Mouse (Mus musculus) ES-Bruce4 (cell line): ENCODE data around the gene Lemd1. TPM values are rescaled to one million over a fixed set of nuclear protein-coding genes. Genes with fewer than 3 reads are reported as not detected.
"Not testable (repeated sequence)": the region's sequence is repeated elsewhere in the genome, so short reads cannot be mapped to it uniquely, and the experiment has no call there.

ENCODE experiments used
- H3K27ac ChIP-seq: 2 replicates; pipeline ENCODE4 v1.5.1; 2012; ENCODE audit warnings: low read length, inconsistent platforms; ENCODE audit not compliant: insufficient read depth
- H3K27me3 ChIP-seq: 2 replicates; pipeline ENCODE4 v1.6.1; 2012; ENCODE audit warnings: mild to moderate bottlenecking, low read length, inconsistent platforms; ENCODE audit not compliant: control insufficient read depth, poor library complexity, insufficient read depth, severe bottlenecking
- H3K36me3 ChIP-seq: 2 replicates; pipeline ENCODE4 v1.6.1; 2012; ENCODE audit warnings: inconsistent platforms, mild to moderate bottlenecking, low read length, moderate library complexity; ENCODE audit not compliant: control insufficient read depth, poor library complexity, insufficient read depth, severe bottlenecking
- H3K4me1 ChIP-seq: one replicate; pipeline ENCODE4 v1.8.1; 2011; ENCODE audit warnings: low read length; ENCODE audit not compliant: control insufficient read depth, insufficient read depth
- H3K4me3 ChIP-seq: 2 replicates; pipeline ENCODE4 v1.5.1; 2011; ENCODE audit warnings: low read depth, mild to moderate bottlenecking, low read length
- H3K9ac ChIP-seq: 2 replicates; pipeline ENCODE4 v1.6.1; 2012; ENCODE audit warnings: low read depth, mild to moderate bottlenecking, inconsistent platforms; ENCODE audit not compliant: poor library complexity, severe bottlenecking
- H3K9me3 ChIP-seq: replicated peaks from 2 replicates; pipeline ENCODE4 v1.6.1; 2012; ENCODE audit warnings: mild to moderate bottlenecking, low read length, inconsistent platforms; ENCODE audit not compliant: control insufficient read depth, poor library complexity, insufficient read depth, severe bottlenecking
- CTCF ChIP-seq: IDR thresholded peaks from one replicate; pipeline ENCODE4 v1.8.1; 2011; ENCODE audit warnings: low read depth, low read length
- EP300 ChIP-seq: IDR thresholded peaks from 2 replicates; pipeline ENCODE4 v1.6.1; 2011; ENCODE audit warnings: low read depth, low read length; ENCODE audit not compliant: insufficient read depth
- POLR2A ChIP-seq: IDR thresholded peaks from one replicate; pipeline ENCODE4 v1.8.1; 2011; ENCODE audit warnings: low read length; ENCODE audit not compliant: insufficient read depth
- polyA plus RNA-seq: library from polyadenylated mRNA; stranded (reverse); fragments of >200 nt; gene quantifications from 2 replicates; pipeline ENCODE4 v1.2.4, GENCODE M21; 2011; ENCODE audit warnings: low read depth; ENCODE audit not compliant: missing spikeins, insufficient read depth, insufficient read length

The Lemd1 gene
- polyA plus RNA-seq, 1 experiment: 20.0 TPM

DNA sequence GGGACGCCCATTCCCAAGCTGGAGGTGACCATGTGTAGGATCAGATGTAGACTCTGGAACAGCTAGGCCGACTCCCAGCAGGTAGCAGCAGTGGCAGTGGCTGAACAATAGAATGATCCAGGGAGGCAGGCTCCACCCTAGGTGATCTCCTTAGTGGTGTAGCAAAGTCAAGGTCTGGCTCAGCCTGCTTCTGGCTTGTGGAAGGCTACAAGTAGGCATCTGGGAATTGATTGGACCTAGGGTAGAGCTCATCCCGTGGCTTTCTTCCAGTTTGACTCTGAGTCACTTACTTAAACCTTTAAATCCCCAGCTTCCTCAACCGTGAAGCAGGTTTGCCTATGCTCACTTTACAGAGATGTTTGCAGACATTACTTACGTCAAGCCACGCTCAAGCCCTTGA lies 89.4 kb downstream of the Lemd1 start:
- H3K36me3 ChIP-seq, H3K4me3 ChIP-seq, H3K9me3 ChIP-seq, H3K9ac ChIP-seq, H3K4me1 ChIP-seq, H3K27me3 ChIP-seq: not testable (repeated sequence)
- TF ChIP-seq EP300: peak; percentile 63; the same call in 1 of the 2 replicates
- peak overlapping the region; percentile 66; the same call in 1 of the 2 replicates for H3K27ac ChIP-seq

DNA sequence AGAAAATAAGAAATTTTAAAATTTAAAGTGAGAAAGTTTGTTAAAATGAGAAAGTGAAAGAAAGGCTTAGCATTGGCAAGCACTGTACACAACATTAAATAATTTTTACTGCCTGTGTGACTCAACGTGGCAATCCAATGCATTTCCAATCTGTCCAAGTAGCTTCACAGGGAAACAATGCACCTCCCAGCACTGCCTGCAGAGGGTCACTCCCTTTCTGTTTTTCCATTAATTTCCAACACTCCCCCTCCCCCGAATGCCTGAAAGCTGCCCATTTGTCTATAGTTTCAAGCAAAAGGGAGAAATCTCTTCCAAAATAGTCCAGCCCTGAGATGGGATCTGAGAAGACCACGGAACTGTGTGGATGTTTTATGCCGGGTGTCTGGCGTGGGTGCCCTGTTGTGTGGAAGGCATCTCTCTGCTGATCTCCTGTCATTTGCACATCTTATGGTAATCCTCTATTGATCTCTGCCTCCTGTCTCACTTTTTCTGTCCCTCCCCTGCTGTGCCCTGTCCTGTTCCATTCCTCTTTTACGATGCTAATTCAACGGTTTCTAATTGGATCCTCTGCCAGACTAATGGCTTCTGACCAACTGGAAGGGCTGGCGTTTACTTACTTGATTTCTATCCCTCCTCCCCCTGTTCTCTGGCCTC lies 90.4 kb downstream of the Lemd1 start:
- Histone ChIP-seq H3K4me3 (no peak overlapping the region), H3K9me3 (no peaks in the 10 kb centered on the region), H3K4me1 (peaks cover 9% of the 10 kb centered on the region), H3K27ac (peak overlapping the region; percentile 68), H3K36me3 (no peaks in the 10 kb centered on the region), H3K9ac (no peak overlapping the region), H3K27me3 (no peaks in the 10 kb centered on the region)
- TF ChIP-seq EP300: peak; percentile 59; the same call in 1 of the 2 replicates
- TF ChIP-seq POLR2A: no peak

DNA sequence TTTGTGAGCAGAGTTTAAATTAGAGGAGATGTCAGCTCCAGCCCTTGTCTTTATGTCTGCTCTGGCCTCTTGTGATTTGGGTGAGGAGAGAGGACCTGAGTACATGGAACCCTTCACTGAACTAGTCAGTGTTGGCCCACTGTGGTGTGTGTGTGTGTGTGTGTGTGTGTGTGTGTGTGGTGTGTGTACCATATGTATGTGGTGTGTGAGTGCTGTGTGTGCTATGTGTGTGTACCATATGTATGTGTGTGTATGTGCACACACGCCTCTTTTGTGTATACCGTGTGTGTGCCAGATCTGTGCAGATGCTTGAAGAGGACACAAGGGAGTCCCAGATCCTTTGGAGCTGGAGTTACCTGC lies 90.9 kb downstream of the Lemd1 start:
- no peak overlapping the region for H3K4me3 ChIP-seq
- H3K27ac ChIP-seq: peak overlapping the region; percentile 68
- H3K9ac ChIP-seq: no peak overlapping the region
- H3K9me3 ChIP-seq: no peaks in the 10 kb centered on the region
- no peaks in the 10 kb centered on the region for H3K36me3 ChIP-seq
- peaks cover 11% of the 10 kb centered on the region for H3K4me1 ChIP-seq
- TF ChIP-seq POLR2A (no peak), CTCF (no peak), EP300 (no peak)
- no peaks in the 10 kb centered on the region for H3K27me3 ChIP-seq

DNA sequence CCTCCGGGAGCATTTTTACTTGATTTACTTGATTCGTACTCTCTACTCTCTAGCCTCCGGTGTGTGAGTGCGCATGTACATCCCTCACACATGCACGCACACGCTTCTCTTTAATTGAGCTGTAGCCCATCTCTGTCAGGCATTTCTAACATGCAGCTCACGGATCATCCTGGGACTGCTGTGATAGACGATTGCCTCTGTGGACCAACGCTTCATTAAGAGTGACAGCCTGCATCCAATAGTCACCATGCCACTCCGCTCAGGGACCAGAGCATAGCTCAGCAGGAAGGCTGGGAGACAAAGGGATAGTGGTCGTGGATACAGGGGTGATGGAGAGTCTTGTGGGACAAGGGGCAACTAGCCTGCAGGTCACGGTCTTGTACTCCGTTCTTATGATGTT lies 91.8 kb downstream of the Lemd1 start:
- no peak for TF ChIP-seq CTCF
- no peak for TF ChIP-seq EP300
- no peak for TF ChIP-seq POLR2A
- Histone ChIP-seq H3K9ac (no peak overlapping the region), H3K9me3 (no peaks in the 10 kb centered on the region), H3K4me1 (peaks cover 15% of the 10 kb centered on the region), H3K27ac (no peak overlapping the region), H3K36me3 (no peaks in the 10 kb centered on the region), H3K27me3 (no peaks in the 10 kb centered on the region), H3K4me3 (no peak overlapping the region)

DNA sequence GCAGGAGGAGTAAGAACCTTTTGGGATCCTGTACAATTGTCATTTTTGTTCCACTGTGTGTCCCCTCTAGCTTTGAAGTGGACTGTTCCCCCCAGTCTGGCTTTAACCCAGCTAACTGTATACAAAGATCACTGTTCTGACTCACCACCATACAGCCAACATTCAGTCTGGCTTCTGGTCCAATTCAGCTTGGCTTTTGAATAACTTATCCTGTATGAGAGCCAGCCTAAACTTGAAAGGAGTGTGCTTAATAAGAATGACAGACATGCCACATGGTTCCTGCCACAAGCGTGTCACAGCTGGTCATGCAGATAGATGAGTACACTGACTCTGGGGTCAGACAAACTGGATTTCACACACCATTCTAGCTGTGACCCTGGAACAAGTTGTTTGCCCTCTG lies 95.5 kb downstream of the Lemd1 start:
- no peaks in the 10 kb centered on the region for H3K36me3 ChIP-seq
- no peak overlapping the region for H3K9ac ChIP-seq
- no peak overlapping the region for H3K4me3 ChIP-seq
- no peak overlapping the region for H3K27ac ChIP-seq
- H3K9me3 ChIP-seq: no peaks in the 10 kb centered on the region
- peaks cover 13% of the 10 kb centered on the region for H3K4me1 ChIP-seq
- no peak for TF ChIP-seq EP300
- no peak for TF ChIP-seq CTCF
- TF ChIP-seq POLR2A: no peak
- no peaks in the 10 kb centered on the region for H3K27me3 ChIP-seq

DNA sequence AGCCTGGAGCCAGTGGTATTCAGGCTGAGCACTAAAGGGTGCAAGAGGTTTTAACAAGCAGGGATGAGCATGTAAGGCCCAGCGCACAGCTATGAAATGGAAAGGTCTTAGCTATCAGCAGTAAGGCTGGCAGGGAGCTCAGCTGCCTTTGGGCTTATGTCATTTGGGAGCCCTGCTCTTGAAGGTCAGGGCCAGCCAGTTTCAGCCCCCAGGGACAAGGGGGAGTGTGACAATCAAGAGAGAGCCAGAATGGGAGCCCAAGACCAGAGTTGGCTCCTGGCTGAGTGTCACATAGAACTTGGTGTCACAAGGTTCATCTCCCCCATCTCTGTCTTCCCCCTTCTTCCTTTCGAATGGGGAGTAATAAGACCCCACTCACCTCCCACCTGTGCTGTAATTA lies 96.2 kb downstream of the Lemd1 start:
- H3K27ac ChIP-seq: peak overlapping the region; percentile 38
- H3K9ac ChIP-seq: no peak overlapping the region
- no peaks in the 10 kb centered on the region for H3K9me3 ChIP-seq
- H3K4me3 ChIP-seq: no peak overlapping the region
- H3K36me3 ChIP-seq: no peaks in the 10 kb centered on the region
- H3K27me3 ChIP-seq: no peaks in the 10 kb centered on the region
- TF ChIP-seq POLR2A (no peak), CTCF (no peak), EP300 (no peak)
- peaks cover 19% of the 10 kb centered on the region for H3K4me1 ChIP-seq
